Mouse (Mus musculus) limb, embryonic 11.5 days (tissue): ENCODE results near the gene Pdxdc1. TPM values are rescaled to one million over a fixed set of nuclear protein-coding genes. Genes with fewer than 3 reads are reported as not detected.

Experiments used
- ATAC-seq: fragments of 200-750 bp; cut with Nextera tagmentation; 2 replicates; pipeline ENCODE4 v1.8.0; 2017; ENCODE audit warnings: low read depth; ENCODE audit not compliant: insufficient number of reproducible peaks, low FRiP score, low TSS enrichment
- DNase-seq: peaks from one replicate; pipeline ENCODE4 v3.0.0-alpha.2; 2015; ENCODE audit warnings: low spot score
- H3K27ac ChIP-seq: fragments of 300-500 bp; sonication (generic); replicated peaks from 2 replicates; pipeline ENCODE4 v1.5.1; 2014; ENCODE audit warnings: low read depth, mild to moderate bottlenecking, low read length
- H3K27me3 ChIP-seq: fragments of 300-500 bp; sonication (generic); 2 replicates; pipeline ENCODE4 v1.6.1; 2014; ENCODE audit warnings: mild to moderate bottlenecking, low read length, mixed read lengths; ENCODE audit not compliant: control insufficient read depth, insufficient read depth
- H3K36me3 ChIP-seq: fragments of 300-500 bp; sonication (generic); 2 replicates; pipeline ENCODE4 v1.6.1; 2014; ENCODE audit warnings: mild to moderate bottlenecking, low read length, moderate library complexity, mixed read lengths; ENCODE audit not compliant: control insufficient read depth, insufficient read depth
- H3K4me1 ChIP-seq: fragments of 300-500 bp; sonication (generic); 2 replicates; pipeline ENCODE4 v1.6.1; 2014; ENCODE audit warnings: low read length, mixed read lengths; ENCODE audit not compliant: control insufficient read depth, insufficient read depth
- H3K4me2 ChIP-seq: fragments of 300-500 bp; sonication (generic); 2 replicates; pipeline ENCODE4 v1.6.1; 2014; ENCODE audit warnings: low read depth, mild to moderate bottlenecking, moderate library complexity; ENCODE audit not compliant: severe bottlenecking
- H3K4me3 ChIP-seq: fragments of 300-500 bp; sonication (generic); 2 replicates; pipeline ENCODE4 v1.5.1; 2014; ENCODE audit warnings: low read depth, low read length
- H3K9ac ChIP-seq: fragments of 300-500 bp; sonication (generic); 2 replicates; pipeline ENCODE4 v1.6.1; 2014; ENCODE audit warnings: mild to moderate bottlenecking, low read length
- H3K9me3 ChIP-seq: fragments of 300-500 bp; sonication (generic); 2 replicates; pipeline ENCODE4 v1.6.1; 2016; ENCODE audit warnings: low read length; ENCODE audit not compliant: control insufficient read depth
- WGBS: fragments of 180-500 bp; shearing (Covaris S2); extraction: QIAGEN DNeasy Blood & Tissue Kit; methylation state at CpG from one replicate; pipeline ENCODE4 v1.1.7; 2014; 5-methylcytosine and 5-hydroxymethylcytosine counted together
- polyA plus RNA-seq: library from polyadenylated mRNA; unstranded; fragments of >200 nt; fragmentation: Nextera tagmentation; extraction: Ambion mirVana; gene quantifications from 2 replicates; pipeline ENCODE4 v1.2.1, GENCODE M21; 2014

Gene Pdxdc1
- polyA plus RNA-seq: 84.4 and 87.6 TPM in 2 replicates

GRCm38 (mm10) chr16:13902888-13903483, at the start of gene Pdxdc1, which contains the start of gene Mpv17l:
Pdxdc1 (minus strand) TSS chr16:13903131.
Mpv17l (plus strand) TSS chr16:13903161.
- Histone ChIP-seq H3K4me3 (peak within 1 kb of the TSS; percentile 95), H3K9me3 (no peaks in the 10 kb centered on the region), H3K27me3 (no peaks in the 10 kb centered on the region), H3K27ac (peak within 1 kb of the TSS; percentile 26; the same call in 1 of the 2 replicates), H3K9ac (peak within 1 kb of the TSS; percentile 82), H3K36me3 (no peaks in the 10 kb centered on the region), H3K4me2 (peak within 1 kb of the TSS; percentile 65), H3K4me1 (peaks cover 7% of the 10 kb centered on the region; the same call in 1 of the 2 replicates)
- DNase-seq: peak; percentile 97
- WGBS: under 1% methylated on average over 42 of the region's 57 CpGs
- ATAC-seq: peak; percentile 98

GRCm38 (mm10) chr16:13951245-13951644, 48.3 kb upstream of the Pdxdc1 start:
- ATAC-seq: no peak
- 77% methylated on average over 3 of the region's 3 CpGs for WGBS
- Histone ChIP-seq H3K9me3 (no peaks in the 10 kb centered on the region), H3K4me1 (no peaks in the 10 kb centered on the region), H3K4me2 (no peak overlapping the region), H3K27me3 (no peaks in the 10 kb centered on the region), H3K4me3 (no peak overlapping the region), H3K27ac (no peak overlapping the region), H3K36me3 (no peaks in the 10 kb centered on the region), H3K9ac (no peak overlapping the region)
- DNase-seq: no peak

GRCm38 (mm10) chr16:13946306-13946705, 43.4 kb upstream of the Pdxdc1 start:
- no peak overlapping the region for H3K27ac ChIP-seq
- 96% methylated on average over 1 of the region's 1 CpGs for WGBS
- no peaks in the 10 kb centered on the region for H3K4me1 ChIP-seq
- no peak overlapping the region for H3K9ac ChIP-seq
- DNase-seq (no peak), ATAC-seq (no peak)
- H3K4me3 ChIP-seq: no peak overlapping the region
- H3K27me3 ChIP-seq: peaks cover 4% of the 10 kb centered on the region; the same call in 1 of the 2 replicates
- no peaks in the 10 kb centered on the region for H3K9me3 ChIP-seq
- no peaks in the 10 kb centered on the region for H3K36me3 ChIP-seq
- H3K4me2 ChIP-seq: no peak overlapping the region

- Histone ChIP-seq H3K4me1 (no peaks in the 10 kb centered on the region), H3K9ac (no peak overlapping the region), H3K27ac (no peak overlapping the region), H3K4me3 (no peak overlapping the region), H3K36me3 (no peaks in the 10 kb centered on the region), H3K9me3 (no peaks in the 10 kb centered on the region), H3K27me3 (peaks cover 5% of the 10 kb centered on the region; the same call in 1 of the 2 replicates), H3K4me2 (no peak overlapping the region)
- DNase-seq (no peak), ATAC-seq (no peak)
- WGBS: 82% methylated on average over 4 of the region's 4 CpGs
Measured at GRCm38 (mm10) chr16:13945153-13945552, 42.2 kb upstream of the Pdxdc1 start.

- Histone ChIP-seq H3K27me3 (peaks cover 5% of the 10 kb centered on the region; the same call in 1 of the 2 replicates), H3K4me2 (no peak overlapping the region), H3K4me1 (no peaks in the 10 kb centered on the region), H3K4me3 (no peak overlapping the region), H3K36me3 (no peaks in the 10 kb centered on the region), H3K27ac (no peak overlapping the region), H3K9me3 (no peaks in the 10 kb centered on the region), H3K9ac (no peak overlapping the region)
- ATAC-seq: no peak
- no peak for DNase-seq
- 85% methylated on average over 5 of the region's 5 CpGs for WGBS
Measured at GRCm38 (mm10) chr16:13944752-13945151, 41.8 kb upstream of the Pdxdc1 start.

- no peak overlapping the region for H3K9ac ChIP-seq
- no peaks in the 10 kb centered on the region for H3K4me1 ChIP-seq
- 46% methylated on average over 4 of the region's 4 CpGs for WGBS
- H3K36me3 ChIP-seq: no peaks in the 10 kb centered on the region
- ATAC-seq: no peak
- H3K9me3 ChIP-seq: no peaks in the 10 kb centered on the region
- no peak for DNase-seq
- H3K27me3 ChIP-seq: peaks cover 5% of the 10 kb centered on the region; the same call in 1 of the 2 replicates
- no peak overlapping the region for H3K4me2 ChIP-seq
- no peak overlapping the region for H3K27ac ChIP-seq
- H3K4me3 ChIP-seq: no peak overlapping the region
Measured at GRCm38 (mm10) chr16:13944178-13944577, 41.2 kb upstream of the Pdxdc1 start.

- Histone ChIP-seq H3K27ac (no peak overlapping the region), H3K4me3 (peak overlapping the region; percentile 63), H3K27me3 (peaks cover 5% of the 10 kb centered on the region; the same call in 1 of the 2 replicates), H3K9ac (peak overlapping the region; percentile 57), H3K4me2 (peak overlapping the region; percentile 98), H3K9me3 (no peaks in the 10 kb centered on the region), H3K36me3 (no peaks in the 10 kb centered on the region), H3K4me1 (no peaks in the 10 kb centered on the region)
- WGBS: 3% methylated on average over 34 of the region's 34 CpGs
- ATAC-seq (peak; percentile 83), DNase-seq (no peak)
Measured at GRCm38 (mm10) chr16:13940847-13941395, 38.0 kb upstream of the Pdxdc1 start.

- peak overlapping the region; percentile 98 for H3K4me2 ChIP-seq
- peaks cover 5% of the 10 kb centered on the region; the same call in 1 of the 2 replicates for H3K27me3 ChIP-seq
- peak overlapping the region; percentile 57 for H3K9ac ChIP-seq
- DNase-seq: peak; percentile 79
- no peaks in the 10 kb centered on the region for H3K36me3 ChIP-seq
- WGBS: 5% methylated on average over 28 of the region's 28 CpGs
- H3K4me1 ChIP-seq: no peaks in the 10 kb centered on the region
- no peaks in the 10 kb centered on the region for H3K9me3 ChIP-seq
- ATAC-seq: peak; percentile 94
- H3K4me3 ChIP-seq: peak overlapping the region; percentile 63
- H3K27ac ChIP-seq: no peak overlapping the region
Measured at GRCm38 (mm10) chr16:13940139-13940846, 37.4 kb upstream of the Pdxdc1 start.
